Comparison of ENCODE assay signal across 10 mouse cellular contexts in the genomic region with DNA sequence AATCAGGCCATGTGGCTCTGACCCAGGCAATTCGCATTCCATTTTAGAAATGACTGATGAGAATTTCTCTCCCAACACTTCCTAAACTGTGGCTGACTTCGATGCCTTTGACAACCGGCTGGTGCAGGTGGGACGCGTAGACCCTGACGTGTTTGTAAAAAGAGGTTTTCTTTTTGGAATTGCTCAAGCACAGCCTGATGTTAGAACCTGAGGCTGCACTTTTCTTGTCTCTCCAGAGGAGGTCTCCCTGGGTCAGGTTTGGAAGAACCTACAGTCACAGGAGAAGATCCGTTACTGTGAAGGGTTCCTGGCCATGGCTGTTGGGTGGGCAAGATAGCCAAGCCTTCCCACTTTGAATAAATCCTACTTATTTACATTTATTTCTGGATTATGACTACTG. TPM values are rescaled to one million over a fixed set of nuclear protein-coding genes. Genes with fewer than 3 reads are reported as not detected.
DNase-seq lines count a peak whose midpoint lies in the region; ATAC-seq and TF ChIP-seq lines count a peak whose summit lies in the region.
"Had no signal": no experiment of that assay in that cellular context is flagged by ENCODE, and none has a peak within 500 bp of the region (broad histone marks: within the 10 kb centered on the region; RNA-seq: fewer than 3 reads in every experiment).

No protein-coding gene starts in this region.

- peak; percentile 66 for TF ChIP-seq CTCF in kidney, adult 2 months (conservative IDR thresholded peaks at IDR 0.05; ENCODE audit: insufficient read depth, insufficient read length, low read depth, low read length)
- peak; percentile 81 for TF ChIP-seq CTCF in intestine, postnatal 0 days (IDR thresholded peaks at IDR 0.05; ENCODE audit: low read depth)

- DNase-seq in kidney, adult 2 months: peak; percentile 32
- DNase-seq in kidney, adult 18-20 months: no peak
- peak; percentile 56 for DNase-seq in 3T3-L1 (ENCODE audit: low read depth, low spot score)
- peak; percentile 7 for DNase-seq in CD4-positive helper T cell, adult 2 months (ENCODE audit: low read depth, low spot score)
- DNase-seq in ovary, postnatal 10 days (ENCODE audit: low spot score): no peak
- DNase-seq in cerebellum, postnatal 14 days: no peak
- DNase-seq in cerebellum, postnatal 36 days: no peak

- 60% methylated on average over 7 of the region's 7 CpGs for WGBS in kidney, adult 2 months
- WGBS in intestine, postnatal 0 days: 58% methylated on average over 7 of the region's 7 CpGs

- H3K4me3 ChIP-seq in kidney, adult 2 months (ENCODE audit: insufficient read depth, low read depth, low read length): no peak overlapping the region
- no peak overlapping the region for H3K4me3 ChIP-seq in intestine, postnatal 0 days (ENCODE audit: low read depth, low read length)
- H3K4me3 ChIP-seq: lung, embryonic 15.5 days had no signal

- no peaks in the 10 kb centered on the region for H3K27me3 ChIP-seq in kidney, adult 2 months (replicated peaks; ENCODE audit: control insufficient read depth, insufficient read depth, low read length)
- H3K27me3 ChIP-seq in intestine, postnatal 0 days (replicated peaks; ENCODE audit: control insufficient read depth, insufficient read depth, low read length): no peaks in the 10 kb centered on the region
- H3K27me3 ChIP-seq: lung, embryonic 15.5 days had no signal

- ATAC-seq in intestine, postnatal 0 days: no peak

- H3K4me2 ChIP-seq in intestine, postnatal 0 days (replicated peaks; ENCODE audit: low read depth): no peak overlapping the region
- H3K4me2 ChIP-seq: lung, embryonic 15.5 days had no signal

- TF ChIP-seq POLR2A in kidney, adult 2 months (IDR thresholded peaks at IDR 0.05; ENCODE audit: low read depth, low read length): no peak

- no peaks in the 10 kb centered on the region for H3K9me3 ChIP-seq in intestine, postnatal 0 days (ENCODE audit: control insufficient read depth)
- H3K9me3 ChIP-seq: lung, embryonic 15.5 days had no signal

- no peaks in the 10 kb centered on the region for H3K4me1 ChIP-seq in kidney, adult 2 months (ENCODE audit: control insufficient read depth, insufficient read depth, low read length)
- H3K4me1 ChIP-seq in intestine, postnatal 0 days (replicated peaks; ENCODE audit: control insufficient read depth, insufficient read depth, low read length): no peaks in the 10 kb centered on the region
- H3K4me1 ChIP-seq: lung, embryonic 15.5 days had no signal

- H3K27ac ChIP-seq in kidney, adult 2 months (ENCODE audit: insufficient read depth, low read depth, low read length): no peak overlapping the region
- H3K27ac ChIP-seq in intestine, postnatal 0 days (ENCODE audit: low read depth, low read length): no peak overlapping the region
- H3K27ac ChIP-seq: lung, embryonic 15.5 days had no signal

- no peak overlapping the region for H3K9ac ChIP-seq in intestine, postnatal 0 days (ENCODE audit: low read depth, low read length)
- H3K9ac ChIP-seq: lung, embryonic 15.5 days had no signal

- no peaks in the 10 kb centered on the region for H3K36me3 ChIP-seq in kidney, adult 2 months (ENCODE audit: control insufficient read depth, insufficient read depth, low read length)
- H3K36me3 ChIP-seq in intestine, postnatal 0 days (ENCODE audit: control insufficient read depth, insufficient read depth): no peaks in the 10 kb centered on the region
- H3K36me3 ChIP-seq: lung, embryonic 15.5 days had no signal

RNA-seq across cellular contexts. Expression of a gene that starts 31.5 kb away (rescaled TPM):
- polyA plus RNA-seq in kidney, adult 2 months (2012; rRNA removed): 33.0 and 37.0 TPM in 2 replicates
- polyA plus RNA-seq in intestine, postnatal 0 days (2015; fragmentation: Nextera tagmentation; extraction: Ambion mirVana): 0.35 and 0.43 TPM in 2 replicates
- polyA plus RNA-seq: embryonic facial prominence, embryonic 11.5 days had no signal

Comparison
In these comparisons a context has a peak if more than half of its experiments do, and no peak if none do; other contexts are left out.
1. DNase-seq: peak in kidney, adult 2 months (single experiment), 3T3-L1 (single experiment) and CD4-positive helper T cell, adult 2 months (single experiment); none in kidney, adult 18-20 months (single experiment), ovary, postnatal 10 days (single experiment), cerebellum, postnatal 14 days (0 of 2) and cerebellum, postnatal 36 days (0 of 2).
2. RNA of a gene that starts 31.5 kb away (polyA plus RNA-seq): 33.0 to 37.0 TPM in kidney, adult 2 months; 0.35 to 0.43 TPM in intestine, postnatal 0 days; every median in the first group is over 10 times any median in the second.